Mouse (Mus musculus): ENCODE results near the gene Psd. TPM values are rescaled to one million over a fixed set of nuclear protein-coding genes. Genes with fewer than 3 reads are reported as not detected.

The Psd gene
- not detected for polyA plus RNA-seq (2014; fragmentation: Illumina TruSeq; extraction: RNeasy Lipid Tissue Mini Kit (QIAGEN cat#74804); ENCODE audit: low read depth, low replicate concordance)

GRCm38 (mm10) chr19:46326756-46327305, at the start of gene Psd:
Gene Psd (minus strand): TSS chr19:46327156.

GRCm38 (mm10) chr19:46350168-46350932, 23.4 kb upstream of the Psd start, which contains the start of gene 2310034G01Rik:
Gene 2310034G01Rik (minus strand): TSS chr19:46350302.

GRCm38 (mm10) chr19:46338331-46338936, 11.5 kb upstream of the Psd start, which contains the start of gene Cuedc2:
Gene Cuedc2 (minus strand): TSS chr19:46338702.

GRCm38 (mm10) chr19:46328081-46329030, 1.4 kb upstream of the Psd start, which contains the start of gene Fbxl15:
Gene Fbxl15 (plus strand): TSS chr19:46328184.

GRCm38 (mm10) chr19:46304216-46304841, 22.6 kb downstream of the Psd start, which contains the start of gene Nfkb2:
Gene Nfkb2 (plus strand): TSS chr19:46304320.

Other genes starting within 250 kb of the Psd start
- gene Elovl3, start 195.3 kb downstream of the Psd start, polyA plus RNA-seq (2014; fragmentation: Illumina TruSeq; extraction: RNeasy Lipid Tissue Mini Kit (QIAGEN cat#74804); ENCODE audit: low read depth, low replicate concordance) = 19.7 TPM
- not detected for gene Pitx3, start 178.8 kb downstream of the Psd start, polyA plus RNA-seq (2014; fragmentation: Illumina TruSeq; extraction: RNeasy Lipid Tissue Mini Kit (QIAGEN cat#74804); ENCODE audit: low read depth, low replicate concordance)
- gene Gbf1, start 174.6 kb downstream of the Psd start, polyA plus RNA-seq (2014; fragmentation: Illumina TruSeq; extraction: RNeasy Lipid Tissue Mini Kit (QIAGEN cat#74804); ENCODE audit: low read depth, low replicate concordance) = 7.9 TPM
- 0.24 TPM for gene Nfkb2, start 22.8 kb downstream of the Psd start, polyA plus RNA-seq (2014; fragmentation: Illumina TruSeq; extraction: RNeasy Lipid Tissue Mini Kit (QIAGEN cat#74804); ENCODE audit: low read depth, low replicate concordance)
- gene Fbxl15, start 1.0 kb upstream of the Psd start, polyA plus RNA-seq (2014; fragmentation: Illumina TruSeq; extraction: RNeasy Lipid Tissue Mini Kit (QIAGEN cat#74804); ENCODE audit: low read depth, low replicate concordance) = not detected
- gene Cuedc2, start 11.5 kb upstream of the Psd start, polyA plus RNA-seq (2014; fragmentation: Illumina TruSeq; extraction: RNeasy Lipid Tissue Mini Kit (QIAGEN cat#74804); ENCODE audit: low read depth, low replicate concordance) = 2.4 TPM
- gene Mfsd13a, start 14.0 kb upstream of the Psd start, polyA plus RNA-seq (2014; fragmentation: Illumina TruSeq; extraction: RNeasy Lipid Tissue Mini Kit (QIAGEN cat#74804); ENCODE audit: low read depth, low replicate concordance) = 0.42 TPM
- gene 2310034G01Rik, start 23.1 kb upstream of the Psd start, polyA plus RNA-seq (2014; fragmentation: Illumina TruSeq; extraction: RNeasy Lipid Tissue Mini Kit (QIAGEN cat#74804); ENCODE audit: low read depth, low replicate concordance) = not detected
- gene Actr1a, start 68.6 kb upstream of the Psd start, polyA plus RNA-seq (2014; fragmentation: Illumina TruSeq; extraction: RNeasy Lipid Tissue Mini Kit (QIAGEN cat#74804); ENCODE audit: low read depth, low replicate concordance) = 17.6 TPM
- 0.93 TPM for gene Sufu, start 69.7 kb upstream of the Psd start, polyA plus RNA-seq (2014; fragmentation: Illumina TruSeq; extraction: RNeasy Lipid Tissue Mini Kit (QIAGEN cat#74804); ENCODE audit: low read depth, low replicate concordance)
- 2.7 TPM for gene Trim8, start 174.5 kb upstream of the Psd start, polyA plus RNA-seq (2014; fragmentation: Illumina TruSeq; extraction: RNeasy Lipid Tissue Mini Kit (QIAGEN cat#74804); ENCODE audit: low read depth, low replicate concordance)
- 20.6 TPM for gene Arl3, start 246.0 kb upstream of the Psd start, polyA plus RNA-seq (2014; fragmentation: Illumina TruSeq; extraction: RNeasy Lipid Tissue Mini Kit (QIAGEN cat#74804); ENCODE audit: low read depth, low replicate concordance)
- 31.0 TPM for gene Sfxn2, start 246.2 kb upstream of the Psd start, polyA plus RNA-seq (2014; fragmentation: Illumina TruSeq; extraction: RNeasy Lipid Tissue Mini Kit (QIAGEN cat#74804); ENCODE audit: low read depth, low replicate concordance)